Mouse (Mus musculus) MEL (cell line): ENCODE results near the gene Xrcc1.

ENCODE experiments used
- CTCF ChIP-seq, 3 experiments: IDR thresholded peaks in 2 of 3; conservative IDR thresholded peaks in 1 of 3; 2 replicates each; pipeline ENCODE4 v1.5.1; 2011 to 2012; ENCODE audit warnings: low read length in 3 of 3, low read depth in 2 of 3, mild to moderate bottlenecking in 2 of 3, improper control_type of control experiment in 1 of 3, inconsistent platforms in 1 of 3, mixed read lengths in 1 of 3, moderate library complexity in 1 of 3; ENCODE audit not compliant: control insufficient read depth in 1 of 3, insufficient read depth in 1 of 3, poor library complexity in 1 of 3, severe bottlenecking in 1 of 3
- POLR2A ChIP-seq, 2 experiments: IDR thresholded peaks; 2 replicates each; pipeline ENCODE4 v1.6.1; 2011 to 2012; ENCODE audit warnings: low read length in 2 of 2, mild to moderate bottlenecking in 2 of 2, control low read depth in 1 of 2, improper control_type of control experiment in 1 of 2, low read depth in 1 of 2, moderate library complexity in 1 of 2; ENCODE audit not compliant: control insufficient read depth in 1 of 2, insufficient read depth in 1 of 2, poor library complexity in 1 of 2
- TBP ChIP-seq: IDR thresholded peaks from 2 replicates; pipeline ENCODE4 v1.8.0; 2011; ENCODE audit warnings: low read depth, low read length, improper control_type of control experiment

DNA sequence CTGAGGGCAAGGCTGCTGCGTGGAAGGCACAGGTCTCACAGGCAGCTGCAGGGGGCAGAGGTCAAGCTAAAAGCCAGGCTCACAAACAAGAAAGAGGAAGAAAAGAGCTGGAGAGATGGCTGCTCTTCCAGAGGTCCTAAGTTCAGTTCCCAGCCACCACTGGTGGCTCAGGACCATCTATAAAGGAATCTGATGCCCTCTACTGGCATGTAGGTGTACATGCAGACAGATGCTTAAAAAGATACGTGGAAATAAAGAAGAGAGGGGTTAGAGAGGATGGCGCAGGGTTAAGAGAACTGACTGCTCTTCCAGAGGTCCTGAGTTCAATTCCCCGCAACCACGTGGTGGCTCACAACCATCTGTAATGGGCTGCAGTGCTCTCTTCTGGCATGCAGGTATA is 26.4 kb downstream of the Xrcc1 start:
- TF ChIP-seq TBP = no peak
- TF ChIP-seq CTCF (IDR thresholded peaks at IDR 0.05 in 2 of 3, conservative IDR thresholded peaks at IDR 0.05 in 1 of 3; ENCODE audit: control insufficient read depth in 1 of 3, insufficient read depth in 1 of 3, low read depth in 2 of 3, low read length in 3 of 3, poor library complexity in 1 of 3, severe bottlenecking in 1 of 3) = peak; percentile 37 to 69 (median 63); a peak in 5 of 6 replicates
- TF ChIP-seq POLR2A (IDR thresholded peaks at IDR 0.05; ENCODE audit: control insufficient read depth in 1 of 2, insufficient read depth in 1 of 2, low read depth in 1 of 2, low read length in 2 of 2, poor library complexity in 1 of 2) = no peak
